Mouse (Mus musculus) midbrain, embryonic 12.5 days (tissue): ENCODE measurements around the gene Ptpn12. TPM values are rescaled to one million over a fixed set of nuclear protein-coding genes. Genes with fewer than 3 reads are reported as not detected.

ENCODE experiments used
- ATAC-seq: fragments of 200-750 bp; cut with Nextera tagmentation; 2 replicates; pipeline ENCODE4 v1.8.0; 2017; ENCODE audit warnings: low read depth, moderate TSS enrichment, moderate library complexity; ENCODE audit not compliant: low FRiP score
- H3K27ac ChIP-seq: fragments of 300-500 bp; sonication (generic); replicated peaks from 2 replicates; pipeline ENCODE4 v1.5.1; 2016; ENCODE audit warnings: mild to moderate bottlenecking
- H3K27me3 ChIP-seq: fragments of 300-500 bp; sonication (generic); 2 replicates; pipeline ENCODE4 v1.6.1; 2016; ENCODE audit warnings: mild to moderate bottlenecking
- H3K36me3 ChIP-seq: fragments of 300-500 bp; sonication (generic); 2 replicates; pipeline ENCODE4 v1.6.1; 2016
- H3K4me1 ChIP-seq: fragments of 300-500 bp; sonication (generic); 2 replicates; pipeline ENCODE4 v1.6.1; 2016
- H3K4me2 ChIP-seq: fragments of 300-500 bp; sonication (generic); replicated peaks from 2 replicates; pipeline ENCODE4 v1.6.1; 2016; ENCODE audit warnings: mild to moderate bottlenecking, moderate library complexity
- H3K4me3 ChIP-seq: fragments of 300-500 bp; sonication (generic); 2 replicates; pipeline ENCODE4 v1.5.1; 2016; ENCODE audit warnings: mild to moderate bottlenecking
- H3K9ac ChIP-seq: fragments of 300-500 bp; sonication (generic); replicated peaks from 2 replicates; pipeline ENCODE4 v1.6.1; 2016; ENCODE audit warnings: mild to moderate bottlenecking, moderate library complexity
- H3K9me3 ChIP-seq: fragments of 300-500 bp; sonication (generic); 2 replicates; pipeline ENCODE4 v1.6.1; 2016; ENCODE audit warnings: mild to moderate bottlenecking
- WGBS: fragments of 180-500 bp; shearing (Covaris S2); methylation state at CpG from one replicate; pipeline ENCODE4 v1.1.7; 2016; 5-methylcytosine and 5-hydroxymethylcytosine counted together
- polyA plus RNA-seq: library from polyadenylated mRNA; unstranded; fragments of >200 nt; fragmentation: Nextera tagmentation; extraction: Ambion mirVana; gene quantifications from 2 replicates; pipeline ENCODE4 v1.2.1, GENCODE M21; 2016

Gene Ptpn12
- polyA plus RNA-seq, 1 experiment from 2014 or later = 30.9 TPM

- Histone ChIP-seq H3K36me3 (no peaks in the 10 kb centered on the region), H3K27ac (no peak overlapping the region), H3K9me3 (no peaks in the 10 kb centered on the region), H3K9ac (no peak overlapping the region), H3K4me2 (no peak overlapping the region), H3K27me3 (no peaks in the 10 kb centered on the region), H3K4me1 (0 out of 2 replicates have a peak, but pooled peaks cover 3% of the 10 kb centered on the region), H3K4me3 (no peak overlapping the region)
- ATAC-seq = no peak
- 96% methylated on average over 4 of the region's 4 CpGs for WGBS
Measured at GRCm38 (mm10) chr5:21047114-21047513, 8.6 kb downstream of the Ptpn12 start.

DNA sequence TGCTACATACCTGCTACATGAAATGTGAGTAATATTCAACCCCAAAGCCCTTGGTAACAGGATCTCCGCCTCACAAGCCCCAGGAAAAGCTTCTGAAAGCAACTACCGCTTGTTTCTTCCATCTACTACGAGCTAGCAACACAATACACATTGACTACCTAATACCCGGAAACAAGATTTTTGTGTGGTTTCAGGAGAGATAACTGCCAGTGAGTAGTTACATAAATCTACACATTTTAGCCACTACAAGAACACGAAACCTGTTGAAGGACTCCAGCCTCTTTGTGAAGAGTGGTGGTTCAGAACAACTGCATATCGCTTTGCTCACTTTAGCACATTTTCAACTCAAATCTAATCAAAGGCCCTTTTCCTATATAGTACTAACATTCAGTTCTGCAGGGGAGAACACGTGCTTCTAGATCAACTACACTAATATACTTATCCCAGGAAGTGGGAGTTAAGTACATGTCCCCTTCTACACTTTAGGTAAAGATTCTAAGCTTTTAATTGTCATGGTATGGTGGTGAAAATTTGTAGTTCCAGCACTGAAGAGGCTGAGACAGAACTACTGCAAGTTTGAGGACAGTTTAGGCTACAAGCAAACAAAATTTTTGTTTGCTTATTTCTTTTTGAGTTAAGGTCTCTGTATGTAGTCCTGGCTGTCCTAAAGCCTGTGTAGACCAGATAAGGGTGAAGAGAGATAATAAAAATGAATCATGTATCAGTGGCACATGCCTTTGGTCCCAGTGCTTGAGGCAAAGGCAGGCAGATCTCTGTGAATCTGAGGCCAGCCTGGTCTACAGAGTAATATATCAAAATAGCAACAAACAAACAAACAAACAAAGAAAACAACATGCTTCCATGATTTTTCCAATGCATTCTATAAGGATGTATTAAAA lies 9.3 kb downstream of the Ptpn12 start:
- Histone ChIP-seq H3K9ac (no peak overlapping the region), H3K27ac (no peak overlapping the region), H3K4me1 (no peaks in the 10 kb centered on the region), H3K4me2 (no peak overlapping the region), H3K36me3 (no peaks in the 10 kb centered on the region), H3K9me3 (no peaks in the 10 kb centered on the region), H3K27me3 (no peaks in the 10 kb centered on the region), H3K4me3 (no peak overlapping the region)
- 93% methylated on average over 7 of the region's 7 CpGs for WGBS
- ATAC-seq = no peak

GRCm38 (mm10) chr5:21045462-21045861 lies 10.2 kb downstream of the Ptpn12 start:
- WGBS = 97% methylated on average over 2 of the region's 2 CpGs
- Histone ChIP-seq H3K36me3 (no peaks in the 10 kb centered on the region), H3K9me3 (no peaks in the 10 kb centered on the region), H3K4me2 (no peak overlapping the region), H3K4me1 (no peaks in the 10 kb centered on the region), H3K27me3 (no peaks in the 10 kb centered on the region), H3K27ac (no peak overlapping the region), H3K4me3 (no peak overlapping the region), H3K9ac (no peak overlapping the region)
- no peak for ATAC-seq

- Histone ChIP-seq H3K27me3 (no peaks in the 10 kb centered on the region), H3K4me2 (no peak overlapping the region), H3K36me3 (no peaks in the 10 kb centered on the region), H3K27ac (no peak overlapping the region), H3K4me1 (peaks cover 14% of the 10 kb centered on the region; the same call in 1 of the 2 replicates), H3K4me3 (no peak overlapping the region), H3K9me3 (no peaks in the 10 kb centered on the region), H3K9ac (no peak overlapping the region)
- WGBS = 96% methylated on average over 5 of the region's 5 CpGs
- ATAC-seq = no peak
Measured at GRCm38 (mm10) chr5:21038100-21038499, 17.6 kb downstream of the Ptpn12 start.

GRCm38 (mm10) chr5:21035689-21036480 lies 19.8 kb downstream of the Ptpn12 start:
- H3K9ac ChIP-seq = no peak overlapping the region
- no peak overlapping the region for H3K27ac ChIP-seq
- no peaks in the 10 kb centered on the region for H3K27me3 ChIP-seq
- no peak overlapping the region for H3K4me2 ChIP-seq
- 88% methylated on average over 7 of the region's 7 CpGs for WGBS
- ATAC-seq = no peak
- no peaks in the 10 kb centered on the region for H3K36me3 ChIP-seq
- H3K4me1 ChIP-seq = peaks cover 14% of the 10 kb centered on the region; the same call in 1 of the 2 replicates
- no peak overlapping the region for H3K4me3 ChIP-seq
- no peaks in the 10 kb centered on the region for H3K9me3 ChIP-seq

DNA sequence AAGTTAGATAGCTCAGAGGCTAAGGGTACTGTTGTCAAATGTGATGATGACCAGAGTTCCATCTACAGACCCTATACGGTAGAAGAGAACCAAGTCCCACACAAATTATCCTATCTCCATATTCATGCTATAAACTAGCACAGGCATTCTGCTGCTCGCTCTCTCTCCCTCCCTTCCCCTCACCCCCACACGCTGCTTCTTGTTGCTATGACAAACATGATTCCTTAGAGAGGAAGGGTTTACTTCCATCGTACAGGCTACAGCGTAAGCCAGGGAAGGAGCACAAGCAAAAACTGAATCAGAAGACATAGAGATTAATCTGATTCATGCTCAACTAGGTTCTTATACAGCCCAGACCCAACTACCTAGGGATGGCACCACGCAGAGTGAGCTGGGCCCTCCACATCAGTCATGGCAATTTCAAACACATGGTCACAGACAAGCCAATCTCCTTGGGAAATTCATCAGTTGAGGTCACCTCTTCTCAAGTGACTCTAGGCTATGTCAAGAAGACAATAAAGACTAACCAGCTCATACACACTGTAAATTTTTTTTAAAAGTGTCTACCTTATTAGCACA lies 21.2 kb downstream of the Ptpn12 start:
- no peaks in the 10 kb centered on the region for H3K27me3 ChIP-seq
- H3K4me1 ChIP-seq = peaks cover 14% of the 10 kb centered on the region; the same call in 1 of the 2 replicates
- H3K4me2 ChIP-seq = no peak overlapping the region
- no peaks in the 10 kb centered on the region for H3K9me3 ChIP-seq
- peak; percentile 30 for ATAC-seq
- H3K9ac ChIP-seq = no peak overlapping the region
- no peak overlapping the region for H3K4me3 ChIP-seq
- WGBS = 73% methylated on average over 6 of the region's 6 CpGs
- H3K27ac ChIP-seq = no peak overlapping the region
- H3K36me3 ChIP-seq = no peaks in the 10 kb centered on the region

DNA sequence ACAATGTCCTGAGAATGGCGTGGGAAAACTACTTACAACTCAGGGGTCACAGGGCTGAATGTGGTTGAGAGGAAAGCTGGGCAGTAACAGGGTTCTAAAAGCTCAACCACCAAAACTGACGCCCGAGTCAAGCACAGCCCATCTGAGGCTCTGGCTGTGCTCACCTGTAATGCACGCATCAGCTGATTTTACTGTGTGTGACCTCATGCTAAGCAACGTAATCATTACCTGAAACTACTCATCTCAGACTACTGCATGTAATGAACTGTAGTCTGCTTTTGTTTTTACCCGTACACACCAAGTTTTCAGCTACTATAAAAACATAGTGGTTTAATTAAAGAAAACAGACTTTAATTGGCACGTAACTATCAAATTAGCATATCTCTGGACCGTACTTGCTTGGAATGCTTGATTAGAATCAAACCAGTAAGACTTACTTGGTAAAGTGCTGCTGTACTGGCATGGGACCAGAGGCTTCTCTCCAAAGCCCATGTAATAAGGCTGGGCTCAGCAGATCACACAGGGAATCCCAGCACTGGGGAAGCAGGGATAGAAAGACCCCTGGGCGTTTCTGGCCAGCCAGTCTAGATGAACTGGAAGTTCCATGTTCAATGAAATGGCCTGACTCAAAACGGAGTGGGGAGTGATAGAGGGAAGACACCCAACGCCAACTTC lies 22.2 kb downstream of the Ptpn12 start:
- H3K27ac ChIP-seq = 0 out of 2 replicates have a peak overlapping the region, but pooled peaks have one; percentile 15
- 69% methylated on average over 11 of the region's 11 CpGs for WGBS
- H3K36me3 ChIP-seq = peaks cover 4% of the 10 kb centered on the region; the same call in 1 of the 2 replicates

DNA sequence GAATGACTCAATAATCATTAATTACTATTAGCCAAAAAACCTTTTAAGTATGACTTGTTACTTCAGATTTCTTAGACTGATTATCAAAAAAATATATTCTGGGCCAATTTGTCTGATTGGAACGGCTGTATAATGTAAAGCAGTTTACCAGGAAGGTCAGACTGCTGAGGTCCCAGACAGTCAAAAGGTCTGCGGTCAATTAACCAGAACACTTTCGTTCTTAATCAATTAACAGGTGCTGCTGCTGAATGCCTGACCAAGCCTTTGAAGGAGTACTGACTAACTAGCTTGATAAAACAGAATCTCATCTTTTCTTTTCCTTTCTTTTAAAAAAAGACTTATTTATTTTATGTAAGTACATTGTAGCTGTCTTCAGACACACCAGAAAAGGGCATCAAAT lies 23.1 kb downstream of the Ptpn12 start:
- 65% methylated on average over 3 of the region's 3 CpGs for WGBS
- ATAC-seq = no peak
- Histone ChIP-seq H3K4me2 (no peak overlapping the region), H3K27ac (no peak overlapping the region), H3K36me3 (peaks cover 11% of the 10 kb centered on the region; the same call in 1 of the 2 replicates), H3K27me3 (no peaks in the 10 kb centered on the region), H3K4me1 (peaks cover 14% of the 10 kb centered on the region; the same call in 1 of the 2 replicates), H3K9me3 (no peaks in the 10 kb centered on the region), H3K4me3 (no peak overlapping the region), H3K9ac (no peak overlapping the region)

More for the DNA sequence above, 22.2 kb downstream of the Ptpn12 start:
- no peaks in the 10 kb centered on the region for H3K27me3 ChIP-seq
- no peak overlapping the region for H3K4me3 ChIP-seq
- H3K4me1 ChIP-seq = peaks cover 14% of the 10 kb centered on the region; the same call in 1 of the 2 replicates
- H3K4me2 ChIP-seq = no peak overlapping the region
- ATAC-seq = peak; percentile 41; the same call in 1 of the 2 replicates
- no peak overlapping the region for H3K9ac ChIP-seq
- H3K9me3 ChIP-seq = no peaks in the 10 kb centered on the region

- H3K9ac ChIP-seq = no peak overlapping the region
- H3K4me1 ChIP-seq = peaks cover 14% of the 10 kb centered on the region; the same call in 1 of the 2 replicates
- H3K36me3 ChIP-seq = peaks cover 14% of the 10 kb centered on the region
- H3K4me2 ChIP-seq = no peak overlapping the region
- no peak for ATAC-seq
- no peaks in the 10 kb centered on the region for H3K27me3 ChIP-seq
- no peak overlapping the region for H3K27ac ChIP-seq
- H3K4me3 ChIP-seq = no peak overlapping the region
- H3K9me3 ChIP-seq = no peaks in the 10 kb centered on the region
Measured at GRCm38 (mm10) chr5:21030226-21030625, 25.5 kb downstream of the Ptpn12 start.

DNA sequence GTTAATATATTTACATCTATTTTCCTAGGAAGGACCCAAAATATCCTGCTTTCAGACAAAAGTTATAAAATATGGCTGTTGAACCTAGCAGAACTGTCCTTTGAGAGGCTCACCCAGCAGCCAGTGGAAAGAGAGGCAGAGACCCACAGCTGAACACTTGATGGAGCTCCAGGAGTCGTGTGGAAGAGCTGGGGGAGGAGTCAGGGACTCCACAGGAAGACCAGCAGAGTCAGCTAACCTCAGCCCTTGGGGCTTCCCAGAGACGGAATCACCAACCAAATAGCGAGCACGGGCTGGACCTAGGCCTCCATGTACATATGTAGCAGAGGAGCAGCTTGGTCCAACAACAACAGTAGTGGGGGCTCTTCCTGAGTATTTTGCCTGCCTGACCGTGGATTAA lies 38.6 kb downstream of the Ptpn12 start:
- Histone ChIP-seq H3K9me3 (no peaks in the 10 kb centered on the region), H3K9ac (no peak overlapping the region), H3K4me1 (no peaks in the 10 kb centered on the region), H3K27ac (no peak overlapping the region), H3K27me3 (no peaks in the 10 kb centered on the region), H3K4me3 (no peak overlapping the region), H3K4me2 (no peak overlapping the region), H3K36me3 (peaks cover 51% of the 10 kb centered on the region)
- 72% methylated on average over 5 of the region's 5 CpGs for WGBS
- no peak for ATAC-seq

- no peak overlapping the region for H3K9ac ChIP-seq
- H3K36me3 ChIP-seq = peaks cover 39% of the 10 kb centered on the region
Measured at GRCm38 (mm10) chr5:21010908-21011307, 44.8 kb downstream of the Ptpn12 start.

More at GRCm38 (mm10) chr5:21010908-21011307, 44.8 kb downstream of the Ptpn12 start:
- Histone ChIP-seq H3K4me1 (no peaks in the 10 kb centered on the region), H3K4me3 (no peak overlapping the region), H3K27ac (no peak overlapping the region), H3K4me2 (no peak overlapping the region), H3K9me3 (no peaks in the 10 kb centered on the region), H3K27me3 (no peaks in the 10 kb centered on the region)
- ATAC-seq = no peak
